In the genomic region with DNA sequence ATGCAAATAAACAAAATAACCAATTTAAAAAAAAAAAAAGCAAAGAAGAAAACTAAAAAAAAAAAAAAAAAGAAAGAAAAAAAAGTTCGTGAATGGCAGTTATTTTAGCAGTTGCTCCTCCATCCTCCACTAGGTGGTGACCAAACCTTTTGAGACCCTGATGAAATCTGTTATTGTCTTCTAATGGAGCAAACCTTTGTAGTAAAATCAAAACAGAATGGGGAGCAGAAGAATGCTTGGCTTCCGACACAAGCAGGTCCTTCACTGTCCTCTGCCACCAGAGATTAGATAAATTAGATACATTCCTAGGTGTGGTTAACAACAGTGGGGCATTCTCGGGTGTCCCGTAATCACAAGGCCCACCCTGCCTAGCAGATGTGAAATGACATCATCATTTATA, we compare ENCODE assay signal across 11 mouse cellular contexts. TPM values are rescaled to one million over a fixed set of nuclear protein-coding genes. Genes with fewer than 3 reads are reported as not detected.
A peak's percentile ranks its signal among the peaks of the same experiment; 100 is the strongest.
DNase-seq lines count a peak whose midpoint lies in the region; ATAC-seq and TF ChIP-seq lines count a peak whose summit lies in the region.
"Had no signal": no experiment of that assay in that cellular context is flagged by ENCODE, and none has a peak within 500 bp of the region (broad histone marks: within the 10 kb centered on the region; RNA-seq: fewer than 3 reads in every experiment).

No protein-coding gene starts in this region.

- H3K9ac ChIP-seq in intestine, postnatal 0 days (ENCODE audit: low read depth, low read length), result no peak overlapping the region
- H3K9ac ChIP-seq in neural tube, embryonic 11.5 days (ENCODE audit: low read length), result no peak overlapping the region
- H3K9ac ChIP-seq: lung, embryonic 15.5 days had no signal

- H3K4me2 ChIP-seq in intestine, postnatal 0 days (replicated peaks; ENCODE audit: low read depth), result no peak overlapping the region
- no peak overlapping the region for H3K4me2 ChIP-seq in neural tube, embryonic 11.5 days (ENCODE audit: low read depth)
- H3K4me2 ChIP-seq: lung, embryonic 15.5 days had no signal

- H3K36me3 ChIP-seq in intestine, postnatal 0 days (ENCODE audit: control insufficient read depth, insufficient read depth), result no peaks in the 10 kb centered on the region
- H3K36me3 ChIP-seq in neural tube, embryonic 11.5 days (ENCODE audit: control insufficient read depth, insufficient read depth, low read length), result no peaks in the 10 kb centered on the region
- H3K36me3 ChIP-seq: lung, embryonic 15.5 days had no signal

- H3K4me1 ChIP-seq in intestine, postnatal 0 days (replicated peaks; ENCODE audit: control insufficient read depth, insufficient read depth, low read length), result peaks cover 2% of the 10 kb centered on the region; the same call in 1 of the 2 replicates
- H3K4me1 ChIP-seq in neural tube, embryonic 11.5 days (ENCODE audit: control insufficient read depth, insufficient read depth, low read length), result no peaks in the 10 kb centered on the region

- peak; percentile 25; the same call in 1 of the 2 replicates for ATAC-seq in intestine, postnatal 0 days
- peak; percentile 31; the same call in 1 of the 2 replicates for ATAC-seq in neural tube, embryonic 11.5 days (ENCODE audit: insufficient read depth, low FRiP score, low TSS enrichment)
- ATAC-seq in megakaryocyte-erythroid progenitor cell, adult 5-6 weeks (replicated peaks; ENCODE audit: low FRiP score, low TSS enrichment, poor library complexity, severe bottlenecking), result no peak
- ATAC-seq: Patski had no signal

- no peak overlapping the region for H3K4me3 ChIP-seq in intestine, postnatal 0 days (ENCODE audit: low read depth, low read length)
- H3K4me3 ChIP-seq in neural tube, embryonic 11.5 days (ENCODE audit: low read depth, low read length), result no peak overlapping the region
- H3K4me3 ChIP-seq: lung, embryonic 15.5 days had no signal

- TF ChIP-seq CTCF in intestine, postnatal 0 days (IDR thresholded peaks at IDR 0.05; ENCODE audit: low read depth), result peak; percentile 77

- 19% methylated on average over 4 of the region's 4 CpGs for whole genome bisulfite sequencing in intestine, postnatal 0 days
- WGBS in neural tube, embryonic 11.5 days, result 61% methylated on average over 4 of the region's 4 CpGs

- intact Hi-C loops in gastrocnemius, postnatal 36 days (cut with DNase I), result loop anchor here (5.0 kb wide), 2 partner anchors 81 to 241 kb away; no protein-coding TSS in a partner anchor

- H3K27ac ChIP-seq in intestine, postnatal 0 days (ENCODE audit: low read depth, low read length), result no peak overlapping the region
- no peak overlapping the region for H3K27ac ChIP-seq in neural tube, embryonic 11.5 days (ENCODE audit: low read depth, low read length)
- H3K27ac ChIP-seq: lung, embryonic 15.5 days had no signal

- DNase-seq in gastrocnemius, postnatal 10 days, result peak; percentile 3
- DNase-seq in gastrocnemius, postnatal 36 days, result no peak
- DNase-seq in lung, postnatal 10 days, result peak; percentile 62
- no peak for DNase-seq in lung, adult 18-20 months
- DNase-seq in neural tube, embryonic 11.5 days (ENCODE audit: low spot score), result no peak
- no peak for DNase-seq in B cell, adult 2 months

- H3K27me3 ChIP-seq in intestine, postnatal 0 days (replicated peaks; ENCODE audit: control insufficient read depth, insufficient read depth, low read length), result no peaks in the 10 kb centered on the region
- H3K27me3 ChIP-seq in neural tube, embryonic 11.5 days (ENCODE audit: control insufficient read depth, insufficient read depth, low read length), result no peaks in the 10 kb centered on the region
- H3K27me3 ChIP-seq: lung, embryonic 15.5 days; Patski had no signal

- H3K9me3 ChIP-seq in intestine, postnatal 0 days (ENCODE audit: control insufficient read depth), result no peaks in the 10 kb centered on the region
- no peaks in the 10 kb centered on the region for H3K9me3 ChIP-seq in neural tube, embryonic 11.5 days (ENCODE audit: control insufficient read depth, low read length)
- H3K9me3 ChIP-seq: lung, embryonic 15.5 days had no signal

RNA-seq across cellular contexts. Expression of a gene that starts 4.1 kb away (rescaled TPM):
- under 1 TPM in 1 of 2 experiments, not detected in 1; 0.09 TPM for total RNA-seq in gastrocnemius, postnatal 10 days (2021)
- not detected for total RNA-seq in gastrocnemius, postnatal 36 days (2021)
- polyA plus RNA-seq in intestine, postnatal 0 days (2015; fragmentation: Nextera tagmentation; extraction: Ambion mirVana), result 0.43 and 0.68 TPM in 2 replicates
- 0.15 and 0.34 TPM in 2 replicates for polyA plus RNA-seq in neural tube, embryonic 11.5 days (2014; fragmentation: Nextera tagmentation; extraction: Ambion mirVana)
- not detected in 2 replicates for total RNA-seq in megakaryocyte-erythroid progenitor cell, adult 5-6 weeks (2014; fragmentation: Nextera tagmentation)
- total RNA-seq in megakaryocyte-erythroid progenitor cell, adult 5-6 weeks (2017), result not detected in 2 replicates
- total RNA-seq: gastrocnemius, adult 8-10 months had no signal
- polyA plus RNA-seq: Patski had no signal

RNA-seq across cellular contexts. Expression of a gene that starts 11.9 kb away (rescaled TPM):
- total RNA-seq in gastrocnemius, postnatal 10 days (2021), result 1 to 10 TPM; 6.4 to 8.2 TPM
- total RNA-seq in gastrocnemius, postnatal 36 days (2021), result 1 to 10 TPM; 1.9 to 2.4 TPM
- polyA plus RNA-seq in intestine, postnatal 0 days (2015; fragmentation: Nextera tagmentation; extraction: Ambion mirVana), result 2.5 TPM in 2 replicates
- 3.5 and 6.0 TPM in 2 replicates for polyA plus RNA-seq in neural tube, embryonic 11.5 days (2014; fragmentation: Nextera tagmentation; extraction: Ambion mirVana)
- 0.35 and 0.40 TPM in 2 replicates for total RNA-seq in megakaryocyte-erythroid progenitor cell, adult 5-6 weeks (2014; fragmentation: Nextera tagmentation)
- total RNA-seq in megakaryocyte-erythroid progenitor cell, adult 5-6 weeks (2017), result 0.91 and 1.6 TPM in 2 replicates

RNA-seq across cellular contexts. Expression of a gene that starts 12.0 kb away (rescaled TPM):
- 10 to 100 TPM; 10.3 to 11.6 TPM for total RNA-seq in gastrocnemius, postnatal 10 days (2021)
- total RNA-seq in gastrocnemius, postnatal 36 days (2021), result 1 to 10 TPM; 2.4 to 4.9 TPM
- 2.7 and 2.8 TPM in 2 replicates for polyA plus RNA-seq in intestine, postnatal 0 days (2015; fragmentation: Nextera tagmentation; extraction: Ambion mirVana)
- 3.1 and 3.4 TPM in 2 replicates for polyA plus RNA-seq in neural tube, embryonic 11.5 days (2014; fragmentation: Nextera tagmentation; extraction: Ambion mirVana)
- total RNA-seq in megakaryocyte-erythroid progenitor cell, adult 5-6 weeks (2014; fragmentation: Nextera tagmentation), result 0.49 TPM in 1 of 2 replicates, not detected in the other
- 0.14 and 1.8 TPM in 2 replicates for total RNA-seq in megakaryocyte-erythroid progenitor cell, adult 5-6 weeks (2017)

RNA-seq across cellular contexts. Expression of a gene that starts 18.7 kb away (rescaled TPM):
- total RNA-seq in gastrocnemius, postnatal 10 days (2021), result under 1 TPM; 0.18 to 0.28 TPM
- under 1 TPM; 0.05 to 0.18 TPM for total RNA-seq in gastrocnemius, postnatal 36 days (2021)
- polyA plus RNA-seq in intestine, postnatal 0 days (2015; fragmentation: Nextera tagmentation; extraction: Ambion mirVana), result 0.13 TPM in 1 of 2 replicates, not detected in the other
- polyA plus RNA-seq in neural tube, embryonic 11.5 days (2014; fragmentation: Nextera tagmentation; extraction: Ambion mirVana), result 0.09 and 0.14 TPM in 2 replicates
- not detected in 2 replicates for total RNA-seq in megakaryocyte-erythroid progenitor cell, adult 5-6 weeks (2014; fragmentation: Nextera tagmentation)
- total RNA-seq in megakaryocyte-erythroid progenitor cell, adult 5-6 weeks (2017), result not detected in 2 replicates
- total RNA-seq: gastrocnemius, adult 8-10 months had no signal
- polyA plus RNA-seq: lung, embryonic 15.5 days had no signal

Comparison
In these comparisons a context has a peak if more than half of its experiments do, and no peak if none do; other contexts are left out.
1. DNase-seq: peak in gastrocnemius, postnatal 10 days (single experiment) and lung, postnatal 10 days (single experiment); none in gastrocnemius, postnatal 36 days (0 of 2), lung, adult 18-20 months (0 of 2), neural tube, embryonic 11.5 days (single experiment) and B cell, adult 2 months (0 of 2).